Mouse (Mus musculus) olfactory bulb, adult 2 months (tissue): ENCODE results near the gene Casp12.

Experiments used
- CTCF ChIP-seq: fragments of 200-500 bp; IDR thresholded peaks from 2 replicates; pipeline ENCODE4 v1.5.1; 2012; ENCODE audit warnings: low read depth, mild to moderate bottlenecking, low read length, moderate library complexity; ENCODE audit not compliant: insufficient read depth
- POLR2A ChIP-seq: fragments of 200-500 bp; IDR thresholded peaks from 2 replicates; pipeline ENCODE4 v1.6.1; 2012; ENCODE audit warnings: mild to moderate bottlenecking, low read depth, low read length, moderate library complexity; ENCODE audit not compliant: insufficient read depth

DNA sequence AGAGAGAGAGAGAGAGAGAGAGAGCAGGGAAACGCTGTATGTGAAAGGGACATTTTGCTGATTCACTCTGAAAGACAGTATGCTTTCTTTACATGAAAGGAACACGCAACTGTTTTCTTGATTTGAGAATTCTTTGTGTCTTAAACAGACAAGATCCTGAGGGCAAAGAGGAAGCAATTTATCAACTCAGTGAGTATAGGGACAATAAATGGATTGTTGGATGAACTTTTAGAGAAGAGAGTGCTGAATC is 46.2 kb upstream of the Casp12 start:
- TF ChIP-seq POLR2A (no peak), CTCF (no peak)
